Mouse (Mus musculus) liver, embryonic 14.5 days (tissue): Measurements from ENCODE around the gene Sipa1l3. TPM values are rescaled to one million over a fixed set of nuclear protein-coding genes. Genes with fewer than 3 reads are reported as not detected.

Experiments used
- ATAC-seq: fragments of 200-750 bp; cut with Nextera tagmentation; 2 replicates; pipeline ENCODE4 v1.8.0; 2017; ENCODE audit warnings: moderate number of reproducible peaks, mild to moderate bottlenecking, moderate library complexity; ENCODE audit not compliant: insufficient read depth
- DNase-seq, 3 experiments: peaks; one replicate each; pipeline ENCODE4 v3.0.0-alpha.2; 2012 to 2013; ENCODE audit warnings: low read depth in 3 of 3, low spot score in 3 of 3
- H3K27ac ChIP-seq: fragments of 300-500 bp; sonication (generic); 2 replicates; pipeline ENCODE4 v1.5.1; 2014; ENCODE audit warnings: moderate library complexity, mild to moderate bottlenecking, control low read depth, inconsistent platforms
- H3K27me3 ChIP-seq: fragments of 300-500 bp; sonication (generic); 2 replicates; pipeline ENCODE4 v1.6.1; 2014; ENCODE audit warnings: mild to moderate bottlenecking, low read length, moderate library complexity; ENCODE audit not compliant: control insufficient read depth, insufficient read depth
- H3K36me3 ChIP-seq: fragments of 300-500 bp; sonication (generic); replicated peaks from 2 replicates; pipeline ENCODE4 v1.6.1; 2014; ENCODE audit warnings: low read depth; ENCODE audit not compliant: control insufficient read depth, insufficient read depth
- H3K4me1 ChIP-seq, 2 experiments: fragments of 200-500 bp in 1 of 2; fragments of 300-500 bp in 1 of 2; sonication (generic) in 1 of 2; replicated peaks; 2 replicates each; pipeline ENCODE4 v1.6.1; 2012 to 2014; ENCODE audit warnings: antibody characterized with exemption in 1 of 2, inconsistent platforms in 1 of 2, low read length in 1 of 2; ENCODE audit not compliant: control insufficient read depth in 2 of 2, insufficient read depth in 2 of 2
- H3K4me2 ChIP-seq: fragments of 300-500 bp; sonication (generic); 2 replicates; pipeline ENCODE4 v1.6.1; 2014; ENCODE audit warnings: low read depth, mild to moderate bottlenecking, control low read depth, moderate library complexity
- H3K4me3 ChIP-seq, 2 experiments: fragments of 200-500 bp in 1 of 2; fragments of 300-500 bp in 1 of 2; sonication (generic) in 1 of 2; 2 replicates each; pipeline ENCODE4 v1.5.1; 2012 to 2014; ENCODE audit warnings: low read depth in 2 of 2, low read length in 2 of 2, mild to moderate bottlenecking in 2 of 2, control low read depth in 1 of 2, inconsistent platforms in 1 of 2, moderate library complexity in 1 of 2; ENCODE audit not compliant: insufficient read depth in 1 of 2
- H3K9ac ChIP-seq: fragments of 300-500 bp; sonication (generic); replicated peaks from 2 replicates; pipeline ENCODE4 v1.6.1; 2014; ENCODE audit warnings: mild to moderate bottlenecking, control low read depth, moderate library complexity
- H3K9me3 ChIP-seq: fragments of 300-500 bp; sonication (generic); 2 replicates; pipeline ENCODE4 v1.6.1; 2016; ENCODE audit warnings: low read length, mixed read lengths; ENCODE audit not compliant: control insufficient read depth
- CTCF ChIP-seq: IDR thresholded peaks from 2 replicates; pipeline ENCODE4 v1.5.1; 2016; ENCODE audit warnings: antibody characterized with exemption, low read depth, control low read depth
- EP300 ChIP-seq: IDR thresholded peaks from 2 replicates; pipeline ENCODE4 v1.6.1; 2016; ENCODE audit warnings: antibody characterized with exemption, low read depth
- WGBS: fragments of 180-500 bp; shearing (Covaris S2); extraction: QIAGEN DNeasy Blood & Tissue Kit; methylation state at CpG from one replicate; pipeline ENCODE4 v1.1.7; 2014; ENCODE audit not compliant: insufficient replicate concordance; 5-methylcytosine and 5-hydroxymethylcytosine counted together
- polyA plus RNA-seq, 2 experiments: library from polyadenylated mRNA; depleted of rRNA in 1 of 2; stranded (reverse) in 1 of 2; unstranded in 1 of 2; fragments of >200 nt; fragmentation: Nextera tagmentation in 1 of 2; extraction: Ambion mirVana in 1 of 2; gene quantifications; 2 replicates each; pipeline versions ENCODE4 v1.2.1 to v1.2.3; 2012 to 2014

Sipa1l3 gene
- polyA plus RNA-seq, 2 experiments = 1.8 to 4.9 TPM

DNA sequence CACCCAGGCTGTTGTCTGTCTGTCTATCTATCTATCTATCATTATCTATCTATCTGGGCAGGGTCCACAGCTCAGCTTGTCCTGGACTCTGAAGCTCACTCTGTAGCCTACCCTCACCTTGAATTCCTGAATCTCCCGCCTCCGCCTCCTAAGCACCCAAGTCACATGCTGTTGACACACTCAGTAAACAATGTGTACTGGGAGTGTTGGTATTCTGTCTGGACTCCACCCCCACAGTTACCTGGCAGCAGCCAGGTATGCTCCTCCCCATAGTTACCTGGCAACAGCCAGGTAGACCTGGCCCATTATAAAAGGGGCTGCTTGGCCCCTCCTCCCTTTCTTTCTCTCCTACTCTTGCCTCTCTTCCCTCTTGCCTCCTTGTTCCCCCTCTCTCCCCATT lies 230.4 kb downstream of the Sipa1l3 start:
- Histone ChIP-seq H3K27me3 (peaks cover 6% of the 10 kb centered on the region; the same call in 1 of the 2 replicates), H3K4me1 (peaks cover 0 to 7% of the 10 kb centered on the region in 2 experiments; a peak in 1 of 4 replicates), H3K4me3 (no peak overlapping the region), H3K27ac (no peak overlapping the region), H3K9ac (no peak overlapping the region), H3K36me3 (no peaks in the 10 kb centered on the region), H3K4me2 (no peak overlapping the region), H3K9me3 (no peaks in the 10 kb centered on the region)
- ATAC-seq = no peak
- DNase-seq = no peak
- TF ChIP-seq CTCF = no peak
- no peak for TF ChIP-seq EP300
- 74% methylated on average over 2 of the region's 2 CpGs for WGBS

GRCm38 (mm10) chr7:29287481-29287880 lies 231.0 kb downstream of the Sipa1l3 start:
- ATAC-seq (no peak), DNase-seq (no peak)
- no peak overlapping the region for H3K27ac ChIP-seq
- H3K9ac ChIP-seq = no peak overlapping the region
- H3K4me1 ChIP-seq = peaks cover 0 to 2% of the 10 kb centered on the region in 2 experiments; a peak in 1 of 4 replicates
- 69% methylated on average over 7 of the region's 7 CpGs for WGBS
- no peak overlapping the region for H3K4me2 ChIP-seq
- H3K27me3 ChIP-seq = peaks cover 6% of the 10 kb centered on the region; the same call in 1 of the 2 replicates
- H3K4me3 ChIP-seq = no peak overlapping the region
- no peaks in the 10 kb centered on the region for H3K36me3 ChIP-seq
- no peaks in the 10 kb centered on the region for H3K9me3 ChIP-seq
- TF ChIP-seq CTCF (peak; percentile 15; the same call in 1 of the 2 replicates), EP300 (no peak)

DNA sequence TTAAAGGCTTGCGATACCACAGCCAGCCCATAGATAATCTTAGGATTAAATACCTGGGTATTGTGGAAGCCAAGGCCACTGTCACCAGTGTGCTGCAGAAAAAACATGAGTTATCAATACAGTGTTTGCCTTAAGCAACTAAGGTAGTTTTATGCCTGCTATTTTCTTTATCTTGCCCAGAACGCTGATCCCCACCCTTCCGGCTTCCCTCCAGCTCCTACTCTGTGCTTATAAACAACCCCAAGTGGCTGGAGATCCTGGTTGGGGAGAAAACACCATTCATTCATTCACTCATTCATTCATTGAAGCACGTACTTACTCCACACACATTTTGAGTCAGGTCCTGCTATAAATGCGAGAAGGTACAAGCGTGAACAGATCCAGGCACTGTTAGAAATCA lies 233.9 kb downstream of the Sipa1l3 start:
- 68% methylated on average over 6 of the region's 6 CpGs for WGBS
- no peak overlapping the region for H3K27ac ChIP-seq

GRCm38 (mm10) chr7:29283876-29284275 lies 234.6 kb downstream of the Sipa1l3 start:
- TF ChIP-seq CTCF (no peak), EP300 (no peak)
- H3K4me2 ChIP-seq = no peak overlapping the region
- H3K9ac ChIP-seq = no peak overlapping the region
- no peak overlapping the region for H3K4me3 ChIP-seq
- peaks cover 6% of the 10 kb centered on the region for H3K27me3 ChIP-seq
- DNase-seq = no peak
- peaks cover 0 to 7% of the 10 kb centered on the region in 2 experiments; a peak in 3 of 4 replicates for H3K4me1 ChIP-seq
- 63% methylated on average over 4 of the region's 4 CpGs for WGBS
- no peak overlapping the region for H3K27ac ChIP-seq
- no peak for ATAC-seq
- H3K36me3 ChIP-seq = no peaks in the 10 kb centered on the region
- H3K9me3 ChIP-seq = no peaks in the 10 kb centered on the region

More for the DNA sequence above, 233.9 kb downstream of the Sipa1l3 start:
- ATAC-seq (no peak), DNase-seq (no peak)
- Histone ChIP-seq H3K4me1 (peaks cover 0 to 7% of the 10 kb centered on the region in 2 experiments; a peak in 3 of 4 replicates), H3K36me3 (no peaks in the 10 kb centered on the region), H3K27me3 (peaks cover 11% of the 10 kb centered on the region), H3K9me3 (no peaks in the 10 kb centered on the region), H3K4me2 (no peak overlapping the region), H3K9ac (no peak overlapping the region), H3K4me3 (no peak overlapping the region)
- no peak for TF ChIP-seq EP300
- TF ChIP-seq CTCF = no peak

- ATAC-seq (no peak), DNase-seq (no peak)
- Histone ChIP-seq H3K27me3 (peaks cover 6% of the 10 kb centered on the region), H3K4me2 (peak overlapping the region; percentile 64), H3K36me3 (no peaks in the 10 kb centered on the region), H3K4me1 (peaks cover 0 to 7% of the 10 kb centered on the region in 2 experiments; a peak in 3 of 4 replicates), H3K9me3 (no peaks in the 10 kb centered on the region), H3K4me3 (peak overlapping the region; percentile 43 to 52; a peak in 3 of 4 replicates), H3K27ac (no peak overlapping the region), H3K9ac (no peak overlapping the region)
- 13% methylated on average over 21 of the region's 21 CpGs for WGBS
- TF ChIP-seq EP300 (no peak), CTCF (no peak)
Observed at GRCm38 (mm10) chr7:29282074-29282554, 236.3 kb downstream of the Sipa1l3 start.
